Comparison of ENCODE assay signal across 11 mouse cellular contexts in the genomic region with DNA sequence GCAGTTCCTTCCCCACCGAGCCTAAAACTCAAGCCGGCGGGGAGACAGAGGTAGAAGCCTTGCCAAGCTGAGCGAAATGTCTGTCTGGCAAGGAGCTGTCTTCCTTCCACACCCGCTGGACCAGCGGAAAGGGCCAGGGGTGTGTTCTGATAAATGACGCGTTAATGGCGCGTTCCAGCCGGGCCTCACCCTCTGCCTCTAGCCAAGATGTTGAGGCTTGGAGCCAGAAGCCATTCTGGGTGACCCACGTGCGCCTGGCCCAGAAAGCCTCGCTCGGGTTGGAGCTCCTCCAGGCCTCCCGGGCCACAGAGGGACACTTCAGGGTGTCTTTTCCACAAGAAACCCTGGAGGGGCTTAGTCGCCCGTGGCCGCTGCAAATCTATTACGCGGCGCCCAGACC. TPM values are rescaled to one million over a fixed set of nuclear protein-coding genes. Genes with fewer than 3 reads are reported as not detected.
DNase-seq lines count a peak whose midpoint lies in the region; ATAC-seq and TF ChIP-seq lines count a peak whose summit lies in the region.
"Had no signal": no experiment of that assay in that cellular context is flagged by ENCODE, and none has a peak within 500 bp of the region (broad histone marks: within the 10 kb centered on the region; RNA-seq: fewer than 3 reads in every experiment).

No protein-coding gene starts in this region.

- 0 out of 2 replicates have a peak, but pooled peaks cover 3% of the 10 kb centered on the region for H3K9me3 ChIP-seq in embryonic facial prominence, embryonic 15.5 days (replicated peaks)
- no peaks in the 10 kb centered on the region for H3K9me3 ChIP-seq in heart, postnatal 0 days (replicated peaks; ENCODE audit: control insufficient read depth, low read length)
- H3K9me3 ChIP-seq in lung, embryonic 15.5 days, result no peaks in the 10 kb centered on the region
- H3K9me3 ChIP-seq in hindbrain, embryonic 12.5 days (replicated peaks), result no peaks in the 10 kb centered on the region

- H3K4me1 ChIP-seq in embryonic facial prominence, embryonic 15.5 days, result peaks cover 20% of the 10 kb centered on the region
- H3K4me1 ChIP-seq in heart, postnatal 0 days (ENCODE audit: control insufficient read depth, insufficient read depth), result peaks cover 8% of the 10 kb centered on the region
- H3K4me1 ChIP-seq in lung, embryonic 15.5 days, result peaks cover 36% of the 10 kb centered on the region
- H3K4me1 ChIP-seq in hindbrain, embryonic 12.5 days, result peaks cover 12% of the 10 kb centered on the region

- DNase-seq in ZHBTc4 (ENCODE audit: low read depth, low spot score), result peak; percentile 48
- DNase-seq in heart, postnatal 0 days (ENCODE audit: low spot score), result peak; percentile 31
- DNase-seq in thymus, adult 18-20 months, result no peak
- DNase-seq in left cerebral cortex, adult 11 months (ENCODE audit: low spot score), result no peak
- DNase-seq in thymus, postnatal 14 days, result no peak
- DNase-seq: right cerebral cortex, postnatal 25 days had no signal

- H3K36me3 ChIP-seq in embryonic facial prominence, embryonic 15.5 days, result no peaks in the 10 kb centered on the region
- H3K36me3 ChIP-seq in heart, postnatal 0 days (replicated peaks; ENCODE audit: control insufficient read depth, insufficient read depth, low read length), result no peaks in the 10 kb centered on the region
- no peaks in the 10 kb centered on the region for H3K36me3 ChIP-seq in lung, embryonic 15.5 days
- H3K36me3 ChIP-seq in hindbrain, embryonic 12.5 days, result no peaks in the 10 kb centered on the region

- ATAC-seq in embryonic facial prominence, embryonic 15.5 days (ENCODE audit: insufficient number of reproducible peaks, low FRiP score, low TSS enrichment, low read depth), result no peak
- ATAC-seq in heart, postnatal 0 days (ENCODE audit: insufficient read depth, low read depth), result peak; percentile 42
- peak; percentile 88 for ATAC-seq in lung, embryonic 15.5 days (ENCODE audit: borderline replicate concordance, extremely low read depth, low FRiP score, low TSS enrichment)
- no peak for ATAC-seq in hindbrain, embryonic 12.5 days (ENCODE audit: low FRiP score)
- ATAC-seq: hindbrain, embryonic 16.5 days had no signal

- no peak overlapping the region for H3K9ac ChIP-seq in embryonic facial prominence, embryonic 15.5 days
- H3K9ac ChIP-seq in heart, postnatal 0 days (replicated peaks; ENCODE audit: low read depth, low read length), result no peak overlapping the region
- H3K9ac ChIP-seq in lung, embryonic 15.5 days, result no peak overlapping the region
- no peak overlapping the region for H3K9ac ChIP-seq in hindbrain, embryonic 12.5 days

- no peak overlapping the region for H3K4me2 ChIP-seq in embryonic facial prominence, embryonic 15.5 days (replicated peaks)
- peak overlapping the region; percentile 5; the same call in 1 of the 2 replicates for H3K4me2 ChIP-seq in heart, postnatal 0 days (ENCODE audit: low read depth, low read length)
- H3K4me2 ChIP-seq in lung, embryonic 15.5 days, result peak overlapping the region; percentile 45
- no peak overlapping the region for H3K4me2 ChIP-seq in hindbrain, embryonic 12.5 days (replicated peaks)

- peaks cover 89% of the 10 kb centered on the region for H3K27me3 ChIP-seq in embryonic facial prominence, embryonic 15.5 days
- peaks cover 82% of the 10 kb centered on the region for H3K27me3 ChIP-seq in heart, postnatal 0 days (ENCODE audit: control insufficient read depth, insufficient read depth, low read length)
- H3K27me3 ChIP-seq in lung, embryonic 15.5 days, result peaks cover 91% of the 10 kb centered on the region
- H3K27me3 ChIP-seq in hindbrain, embryonic 12.5 days, result peaks cover 94% of the 10 kb centered on the region

- no peak for TF ChIP-seq CTCF in heart, postnatal 0 days (IDR thresholded peaks at IDR 0.05; ENCODE audit: low read depth)

- TF ChIP-seq EP300 in heart, postnatal 0 days (IDR thresholded peaks at IDR 0.05; ENCODE audit: low read depth), result no peak

- H3K27ac ChIP-seq in embryonic facial prominence, embryonic 15.5 days (replicated peaks), result no peak overlapping the region
- H3K27ac ChIP-seq in heart, postnatal 0 days (ENCODE audit: low read depth), result no peak overlapping the region
- H3K27ac ChIP-seq in lung, embryonic 15.5 days, result no peak overlapping the region
- no peak overlapping the region for H3K27ac ChIP-seq in hindbrain, embryonic 12.5 days

- under 1% methylated on average over 22 of the region's 22 CpGs for WGBS in embryonic facial prominence, embryonic 15.5 days
- under 1% methylated on average over 22 of the region's 22 CpGs for WGBS in heart, postnatal 0 days
- under 1% methylated on average over 22 of the region's 22 CpGs for WGBS in lung, embryonic 15.5 days
- under 1% methylated on average over 22 of the region's 22 CpGs for WGBS in hindbrain, embryonic 12.5 days

- H3K4me3 ChIP-seq in embryonic facial prominence, embryonic 15.5 days (replicated peaks), result 0 out of 2 replicates have a peak overlapping the region, but pooled peaks have one; percentile 2
- peak overlapping the region; percentile 20 for H3K4me3 ChIP-seq in heart, postnatal 0 days (ENCODE audit: low read depth, low read length)
- H3K4me3 ChIP-seq in lung, embryonic 15.5 days, result peak overlapping the region; percentile 7; the same call in 1 of the 2 replicates
- H3K4me3 ChIP-seq in hindbrain, embryonic 12.5 days, result no peak overlapping the region

RNA-seq across cellular contexts. Expression of a gene that starts 4.6 kb away (rescaled TPM):
- not detected in 2 replicates for polyA plus RNA-seq in embryonic facial prominence, embryonic 15.5 days (2015; fragmentation: Nextera tagmentation; extraction: Ambion mirVana)
- not detected in 2 replicates for total RNA-seq in heart, postnatal 0 days (2014; rRNA removed; ENCODE audit: low replicate concordance)
- not detected in 2 replicates for polyA plus RNA-seq in heart, postnatal 0 days (2015; fragmentation: Nextera tagmentation; extraction: Ambion mirVana)
- not detected in 2 replicates for polyA plus RNA-seq in lung, embryonic 15.5 days (2015; fragmentation: Nextera tagmentation; extraction: Ambion mirVana)
- polyA plus RNA-seq in hindbrain, embryonic 12.5 days (2016; fragmentation: Nextera tagmentation; extraction: Ambion mirVana), result 1.7 and 2.3 TPM in 2 replicates

RNA-seq across cellular contexts. Expression of a gene that starts 48.9 kb away (rescaled TPM):
- 0.09 and 0.28 TPM in 2 replicates for polyA plus RNA-seq in embryonic facial prominence, embryonic 15.5 days (2015; fragmentation: Nextera tagmentation; extraction: Ambion mirVana)
- not detected in 2 replicates for total RNA-seq in heart, postnatal 0 days (2014; rRNA removed; ENCODE audit: low replicate concordance)
- not detected in 2 replicates for polyA plus RNA-seq in heart, postnatal 0 days (2015; fragmentation: Nextera tagmentation; extraction: Ambion mirVana)
- polyA plus RNA-seq in lung, embryonic 15.5 days (2015; fragmentation: Nextera tagmentation; extraction: Ambion mirVana), result 0.05 and 0.16 TPM in 2 replicates
- 0.93 and 1.1 TPM in 2 replicates for polyA plus RNA-seq in hindbrain, embryonic 12.5 days (2016; fragmentation: Nextera tagmentation; extraction: Ambion mirVana)
- polyA plus RNA-seq: liver, embryonic 16.5 days had no signal

RNA-seq across cellular contexts. Expression of a gene that starts 56.6 kb away (rescaled TPM):
- 133 and 135 TPM in 2 replicates for polyA plus RNA-seq in embryonic facial prominence, embryonic 15.5 days (2015; fragmentation: Nextera tagmentation; extraction: Ambion mirVana)
- 77.8 and 91.4 TPM in 2 replicates for total RNA-seq in heart, postnatal 0 days (2014; rRNA removed; ENCODE audit: low replicate concordance)
- polyA plus RNA-seq in heart, postnatal 0 days (2015; fragmentation: Nextera tagmentation; extraction: Ambion mirVana), result 20.1 and 20.6 TPM in 2 replicates
- 122 and 126 TPM in 2 replicates for polyA plus RNA-seq in lung, embryonic 15.5 days (2015; fragmentation: Nextera tagmentation; extraction: Ambion mirVana)
- 176 and 178 TPM in 2 replicates for polyA plus RNA-seq in hindbrain, embryonic 12.5 days (2016; fragmentation: Nextera tagmentation; extraction: Ambion mirVana)

Comparison
In these comparisons a context has a peak if more than half of its experiments do, and no peak if none do; other contexts are left out.
1. DNase-seq: peak in ZHBTc4 (single experiment) and heart, postnatal 0 days (single experiment); none in thymus, adult 18-20 months (0 of 2), left cerebral cortex, adult 11 months (single experiment) and thymus, postnatal 14 days (single experiment).
2. ATAC-seq: peak in heart, postnatal 0 days (single experiment) and lung, embryonic 15.5 days (single experiment); none in embryonic facial prominence, embryonic 15.5 days (single experiment) and hindbrain, embryonic 12.5 days (single experiment).
3. H3K4me2 ChIP-seq: peak in heart, postnatal 0 days (single experiment) and lung, embryonic 15.5 days (single experiment); none in embryonic facial prominence, embryonic 15.5 days (single experiment) and hindbrain, embryonic 12.5 days (single experiment).